Mouse (Mus musculus): ENCODE results near the gene Vmac. TPM values are rescaled to one million over a fixed set of nuclear protein-coding genes. Genes with fewer than 3 reads are reported as not detected.

The Vmac gene
- 14.0 and 16.7 TPM in 2 replicates for polyA plus RNA-seq (2015; fragmentation: Nextera tagmentation; extraction: Ambion mirVana)

GRCm38 (mm10) chr17:56717363-56718058 lies at the start of gene Vmac, which contains the start of gene Ndufa11:
Vmac (minus strand) TSS chr17:56718022.
Ndufa11 (plus strand) TSS chr17:56717767.
- H3K4me2 ChIP-seq = peak within 1 kb of the TSS; percentile 74
- WGBS = under 1% methylated on average over 59 of the region's 59 CpGs
- ATAC-seq = peak; percentile 80
- peaks cover 29% of the 10 kb centered on the region for H3K4me1 ChIP-seq
- peak within 1 kb of the TSS; percentile 77 for H3K4me3 ChIP-seq
- peak within 1 kb of the TSS; percentile 90 for H3K9ac ChIP-seq
- no peaks in the 10 kb centered on the region for H3K27me3 ChIP-seq
- H3K36me3 ChIP-seq (ENCODE audit: poor library complexity, severe bottlenecking) = peaks cover 24% of the 10 kb centered on the region
- peak within 1 kb of the TSS; percentile 86 for H3K27ac ChIP-seq
- no peaks in the 10 kb centered on the region for H3K9me3 ChIP-seq (replicated peaks)

GRCm38 (mm10) chr17:56766631-56767405 lies 49.0 kb upstream of the Vmac start:
- no peak overlapping the region for H3K27ac ChIP-seq
- no peaks in the 10 kb centered on the region for H3K27me3 ChIP-seq
- no peak overlapping the region for H3K4me3 ChIP-seq
- peaks cover 52% of the 10 kb centered on the region for H3K36me3 ChIP-seq (ENCODE audit: poor library complexity, severe bottlenecking)
- H3K4me2 ChIP-seq = no peak overlapping the region
- ATAC-seq = no peak
- 93% methylated on average over 27 of the region's 27 CpGs for WGBS
- H3K9ac ChIP-seq = no peak overlapping the region
- H3K4me1 ChIP-seq = peaks cover 24% of the 10 kb centered on the region
- H3K9me3 ChIP-seq (replicated peaks) = no peaks in the 10 kb centered on the region

GRCm38 (mm10) chr17:56765431-56765830 lies 47.6 kb upstream of the Vmac start:
- H3K4me3 ChIP-seq = peak overlapping the region; percentile 67
- H3K9ac ChIP-seq = peak overlapping the region; percentile 77
- peak overlapping the region; percentile 73 for H3K4me2 ChIP-seq
- no peaks in the 10 kb centered on the region for H3K9me3 ChIP-seq (replicated peaks)
- peaks cover 28% of the 10 kb centered on the region for H3K4me1 ChIP-seq
- 52% methylated on average over 12 of the region's 12 CpGs for WGBS
- peaks cover 40% of the 10 kb centered on the region for H3K36me3 ChIP-seq (ENCODE audit: poor library complexity, severe bottlenecking)
- peak overlapping the region; percentile 96 for H3K27ac ChIP-seq
- no peak; the same call in 1 of the 2 replicates for ATAC-seq
- peaks cover 4% of the 10 kb centered on the region for H3K27me3 ChIP-seq

GRCm38 (mm10) chr17:56764474-56765354 lies 46.9 kb upstream of the Vmac start, which contains the start of gene Dus3l:
Dus3l (plus strand) TSS chr17:56764757.
- H3K27ac ChIP-seq = peak within 1 kb of the TSS; percentile 96
- H3K36me3 ChIP-seq (ENCODE audit: poor library complexity, severe bottlenecking) = peaks cover 33% of the 10 kb centered on the region
- ATAC-seq = peak; percentile 87
- H3K4me2 ChIP-seq = peak within 1 kb of the TSS; percentile 73
- 2% methylated on average over 56 of the region's 58 CpGs for WGBS
- peaks cover 11% of the 10 kb centered on the region for H3K27me3 ChIP-seq
- H3K4me1 ChIP-seq = peaks cover 28% of the 10 kb centered on the region
- peak within 1 kb of the TSS; percentile 77 for H3K9ac ChIP-seq
- H3K4me3 ChIP-seq = peak within 1 kb of the TSS; percentile 67
- no peaks in the 10 kb centered on the region for H3K9me3 ChIP-seq (replicated peaks)

GRCm38 (mm10) chr17:56763741-56764250 lies 46.0 kb upstream of the Vmac start:
- H3K4me2 ChIP-seq = peak overlapping the region; percentile 73
- no peak overlapping the region for H3K27ac ChIP-seq
- ATAC-seq = no peak
- peaks cover 24% of the 10 kb centered on the region for H3K36me3 ChIP-seq (ENCODE audit: poor library complexity, severe bottlenecking)
- H3K9me3 ChIP-seq (replicated peaks) = no peaks in the 10 kb centered on the region
- no peak overlapping the region for H3K9ac ChIP-seq
- H3K4me1 ChIP-seq = peaks cover 28% of the 10 kb centered on the region
- peaks cover 18% of the 10 kb centered on the region for H3K27me3 ChIP-seq
- 78% methylated on average over 8 of the region's 8 CpGs for WGBS
- peak overlapping the region; percentile 67 for H3K4me3 ChIP-seq

GRCm38 (mm10) chr17:56762769-56763731 lies 45.2 kb upstream of the Vmac start:
- Histone ChIP-seq H3K36me3 (ENCODE audit: poor library complexity, severe bottlenecking) (peaks cover 17% of the 10 kb centered on the region), H3K27me3 (peaks cover 26% of the 10 kb centered on the region)
- no peak for ATAC-seq

GRCm38 (mm10) chr17:56761991-56762410 lies 44.2 kb upstream of the Vmac start:
- 1% methylated on average over 16 of the region's 28 CpGs for WGBS
- Histone ChIP-seq H3K4me3 (peak overlapping the region; percentile 50), H3K9ac (peak overlapping the region; percentile 71), H3K27ac (peak overlapping the region; percentile 95), H3K36me3 (ENCODE audit: poor library complexity, severe bottlenecking) (peaks cover 6% of the 10 kb centered on the region), H3K9me3 (replicated peaks) (no peaks in the 10 kb centered on the region), H3K4me1 (peaks cover 41% of the 10 kb centered on the region), H3K27me3 (peaks cover 36% of the 10 kb centered on the region), H3K4me2 (peak overlapping the region; percentile 73)
- ATAC-seq = peak; percentile 48

More at GRCm38 (mm10) chr17:56762769-56763731, 45.2 kb upstream of the Vmac start:
- no peaks in the 10 kb centered on the region for H3K9me3 ChIP-seq (replicated peaks)
- no peak overlapping the region for H3K9ac ChIP-seq
- no peak overlapping the region for H3K4me3 ChIP-seq
- peaks cover 31% of the 10 kb centered on the region for H3K4me1 ChIP-seq
- peak overlapping the region; percentile 95 for H3K27ac ChIP-seq
- 51% methylated on average over 27 of the region's 27 CpGs for WGBS
- peak overlapping the region; percentile 73 for H3K4me2 ChIP-seq

GRCm38 (mm10) chr17:56761077-56761476 lies 43.3 kb upstream of the Vmac start:
- no peak overlapping the region for H3K4me3 ChIP-seq
- no peaks in the 10 kb centered on the region for H3K36me3 ChIP-seq (ENCODE audit: poor library complexity, severe bottlenecking)
- no peaks in the 10 kb centered on the region for H3K9me3 ChIP-seq (replicated peaks)
- peaks cover 45% of the 10 kb centered on the region for H3K4me1 ChIP-seq
- no peak overlapping the region for H3K27ac ChIP-seq
- no peak for ATAC-seq
- H3K27me3 ChIP-seq = peaks cover 46% of the 10 kb centered on the region
- H3K4me2 ChIP-seq = no peak overlapping the region
- 72% methylated on average over 3 of the region's 3 CpGs for WGBS
- no peak overlapping the region for H3K9ac ChIP-seq

GRCm38 (mm10) chr17:56759261-56759660 lies 41.4 kb upstream of the Vmac start:
- Histone ChIP-seq H3K36me3 (ENCODE audit: poor library complexity, severe bottlenecking) (no peaks in the 10 kb centered on the region), H3K9me3 (replicated peaks) (no peaks in the 10 kb centered on the region), H3K4me3 (no peak overlapping the region), H3K27me3 (peaks cover 64% of the 10 kb centered on the region), H3K9ac (no peak overlapping the region), H3K4me2 (no peak overlapping the region), H3K27ac (no peak overlapping the region), H3K4me1 (peaks cover 38% of the 10 kb centered on the region)
- ATAC-seq = no peak
- 62% methylated on average over 7 of the region's 7 CpGs for WGBS

- Histone ChIP-seq H3K27ac (no peak overlapping the region), H3K4me3 (no peak overlapping the region), H3K36me3 (ENCODE audit: poor library complexity, severe bottlenecking) (no peaks in the 10 kb centered on the region), H3K9me3 (replicated peaks) (no peaks in the 10 kb centered on the region), H3K9ac (no peak overlapping the region), H3K4me1 (peaks cover 32% of the 10 kb centered on the region), H3K27me3 (peaks cover 75% of the 10 kb centered on the region), H3K4me2 (no peak overlapping the region; the same call in 1 of the 2 replicates)
- no peak for ATAC-seq
- 5% methylated on average over 12 of the region's 12 CpGs for WGBS
Observed at GRCm38 (mm10) chr17:56758132-56758531, 40.3 kb upstream of the Vmac start.

Data from forebrain, embryonic 13.5 days (tissue).